Mouse (Mus musculus) cerebellum, adult 2 months (tissue): Measurements from ENCODE around the gene Lix1l. TPM values are rescaled to one million over a fixed set of nuclear protein-coding genes. Genes with fewer than 3 reads are reported as not detected.
"Not testable (repeated sequence)": the region's sequence is repeated elsewhere in the genome, so short reads cannot be mapped to it uniquely, and the experiment has no call there.

Experiments used
- DNase-seq, 2 experiments: peaks; one replicate each; pipeline ENCODE4 v3.0.0; 2021
- H3K27ac ChIP-seq: fragments of 200-500 bp; 2 replicates; pipeline ENCODE4 v1.5.1; 2012; ENCODE audit warnings: low read length, control low read depth, inconsistent platforms; ENCODE audit not compliant: insufficient read depth
- H3K27me3 ChIP-seq: fragments of 200-500 bp; 2 replicates; pipeline ENCODE4 v1.6.1; 2012; ENCODE audit warnings: inconsistent platforms, mild to moderate bottlenecking, low read length, moderate library complexity; ENCODE audit not compliant: control insufficient read depth, insufficient read depth
- H3K4me1 ChIP-seq: fragments of 200-500 bp; 2 replicates; pipeline ENCODE4 v1.6.1; 2011; ENCODE audit warnings: low read length; ENCODE audit not compliant: control insufficient read depth, insufficient read depth
- H3K4me3 ChIP-seq: fragments of 200-500 bp; replicated peaks from 2 replicates; pipeline ENCODE3; 2011; ENCODE audit warnings: mild to moderate bottlenecking, low read depth, low read length, control low read depth; ENCODE audit not compliant: insufficient read depth
- CTCF ChIP-seq: fragments of 200-500 bp; IDR thresholded peaks from 2 replicates; pipeline ENCODE4 v1.5.1; 2011; ENCODE audit warnings: low read depth, mild to moderate bottlenecking, control low read depth, low read length, moderate library complexity, borderline replicate concordance; ENCODE audit not compliant: insufficient read depth
- POLR2A ChIP-seq: fragments of 200-500 bp; IDR thresholded peaks from 2 replicates; pipeline ENCODE4 v1.6.1; 2011; ENCODE audit warnings: low read length, control low read depth, borderline replicate concordance; ENCODE audit not compliant: insufficient read depth
- WGBS: fragments of 180-500 bp; shearing (Covaris S2); methylation state at CpG from one replicate; pipeline ENCODE4 v1.1.7; 2018; 5-methylcytosine and 5-hydroxymethylcytosine counted together
- polyA plus RNA-seq: library from polyadenylated mRNA; depleted of rRNA; stranded (reverse); fragments of >200 nt; gene quantifications from 2 replicates; pipeline ENCODE4 v1.2.3, GENCODE M21; 2012

Gene Lix1l
- polyA plus RNA-seq, 1 experiment, result 24.7 TPM

GRCm38 (mm10) chr3:96601941-96602703, 1.2 kb downstream of the Lix1l start:
- Histone ChIP-seq H3K4me1 (peaks cover 19% of the 10 kb centered on the region), H3K4me3 (no peak overlapping the region), H3K27me3 (no peaks in the 10 kb centered on the region; the same call in 1 of the 2 replicates), H3K27ac (no peak overlapping the region; the same call in 1 of the 2 replicates)
- TF ChIP-seq POLR2A (no peak), CTCF (no peak)
- WGBS, result 32% methylated on average over 10 of the region's 10 CpGs
- DNase-seq, result peak; percentile 41 to 51

- TF ChIP-seq CTCF, result no peak
- no peak for TF ChIP-seq POLR2A
- no peaks in the 10 kb centered on the region; the same call in 1 of the 2 replicates for H3K27me3 ChIP-seq
- WGBS, result 39% methylated on average over 5 of the region's 5 CpGs
- H3K4me3 ChIP-seq, result no peak overlapping the region
- no peak overlapping the region for H3K27ac ChIP-seq
- H3K4me1 ChIP-seq, result peaks cover 19% of the 10 kb centered on the region
- DNase-seq, result no peak
These were observed 1.7 kb downstream of the Lix1l start for GRCm38 (mm10) chr3:96602704-96603084.

GRCm38 (mm10) chr3:96603311-96603710, 2.4 kb downstream of the Lix1l start:
- peak; percentile 50 to 75 for DNase-seq

GRCm38 (mm10) chr3:96606007-96606406, 5.1 kb downstream of the Lix1l start:
- not testable (repeated sequence) for H3K27me3 ChIP-seq, DNase-seq, H3K27ac ChIP-seq, H3K4me3 ChIP-seq
- 94% methylated on average over 4 of the region's 4 CpGs for WGBS
- H3K4me1 ChIP-seq, result peaks cover 10% of the 10 kb centered on the region

More at GRCm38 (mm10) chr3:96603311-96603710, 2.4 kb downstream of the Lix1l start:
- 12% methylated on average over 5 of the region's 5 CpGs for WGBS
- no peak overlapping the region for H3K27ac ChIP-seq
- no peaks in the 10 kb centered on the region; the same call in 1 of the 2 replicates for H3K27me3 ChIP-seq
- H3K4me3 ChIP-seq, result no peak overlapping the region
- no peak for TF ChIP-seq POLR2A
- no peak for TF ChIP-seq CTCF
- H3K4me1 ChIP-seq, result peaks cover 19% of the 10 kb centered on the region

- peak; percentile 2; the same call in 1 of the 2 replicates for TF ChIP-seq CTCF
- no peak for TF ChIP-seq POLR2A
- Histone ChIP-seq H3K27me3 (no peaks in the 10 kb centered on the region; the same call in 1 of the 2 replicates), H3K4me1 (peaks cover 10% of the 10 kb centered on the region), H3K27ac (no peak overlapping the region), H3K4me3 (no peak overlapping the region)
- DNase-seq, result no peak
- 93% methylated on average over 4 of the region's 4 CpGs for WGBS
These were observed 5.7 kb downstream of the Lix1l start for GRCm38 (mm10) chr3:96606618-96607017.

GRCm38 (mm10) chr3:96617941-96618340, 17.0 kb downstream of the Lix1l start:
- Histone ChIP-seq H3K4me3 (no peak overlapping the region), H3K4me1 (no peaks in the 10 kb centered on the region), H3K27me3 (no peaks in the 10 kb centered on the region), H3K27ac (no peak overlapping the region)
- WGBS, result 92% methylated on average over 3 of the region's 3 CpGs
- DNase-seq, result no peak
- TF ChIP-seq POLR2A (no peak), CTCF (no peak)

- 88% methylated on average over 4 of the region's 4 CpGs for WGBS
- H3K27ac ChIP-seq, result no peak overlapping the region
- H3K27me3 ChIP-seq, result no peaks in the 10 kb centered on the region
- TF ChIP-seq CTCF (no peak), POLR2A (no peak)
- no peaks in the 10 kb centered on the region for H3K4me1 ChIP-seq
- no peak overlapping the region for H3K4me3 ChIP-seq
- no peak for DNase-seq
These were observed 22.3 kb downstream of the Lix1l start for GRCm38 (mm10) chr3:96623201-96623600.

GRCm38 (mm10) chr3:96629729-96630600, 29.0 kb downstream of the Lix1l start, which contains the start of gene Rbm8a:
Gene Rbm8a (plus strand): TSS chr3:96629933.
- peak within 1 kb of the TSS; percentile 45 for H3K27ac ChIP-seq
- peak; percentile 97 for TF ChIP-seq POLR2A
- TF ChIP-seq CTCF, result no peak
- no peaks in the 10 kb centered on the region for H3K27me3 ChIP-seq
- H3K4me1 ChIP-seq, result no peaks in the 10 kb centered on the region; the same call in 1 of the 2 replicates
- peak; percentile 97 for DNase-seq
- peak within 1 kb of the TSS; percentile 69 for H3K4me3 ChIP-seq
- WGBS, result under 1% methylated on average over 48 of the region's 48 CpGs
